Mouse (Mus musculus) MEL (cell line): ENCODE measurements at regions not wholly inside any gene's neighbourhood (a gene's known extent, or its start where the extent isn't known, plus 50 kb on each side); places are given as distances from the start of the nearest gene placed in this dataset.

ENCODE experiments used
- DNase-seq: peaks from one replicate; pipeline ENCODE4 v3.0.0; 2011; ENCODE audit warnings: low read depth, low spot score
- H3K27ac ChIP-seq: 2 replicates; pipeline ENCODE4 v1.5.1; 2012; ENCODE audit warnings: low read depth, mild to moderate bottlenecking, control low read depth, low read length, moderate library complexity; ENCODE audit not compliant: control insufficient read depth
- H3K27me3 ChIP-seq, 2 experiments: fragments of 150-350 bp in 1 of 2; sonication (generic) in 1 of 2; 2 replicates each; pipeline ENCODE4 v1.6.1; 2012; ENCODE audit warnings: low read length in 2 of 2, mild to moderate bottlenecking in 2 of 2, improper control_type of control experiment in 1 of 2, moderate library complexity in 1 of 2; ENCODE audit not compliant: insufficient read depth in 2 of 2, control insufficient read depth in 1 of 2
- H3K36me3 ChIP-seq, 2 experiments: 2 replicates each; pipeline ENCODE4 v1.6.1; 2012 to 2014; ENCODE audit warnings: low read length in 2 of 2, improper control_type of control experiment in 1 of 2, inconsistent platforms in 1 of 2, mild to moderate bottlenecking in 1 of 2; ENCODE audit not compliant: insufficient read depth in 2 of 2, control insufficient read depth in 1 of 2
- H3K4me1 ChIP-seq, 2 experiments: fragments of 150-350 bp in 1 of 2; sonication (generic) in 1 of 2; 2 replicates each; pipeline ENCODE4 v1.6.1; 2012; ENCODE audit warnings: low read length in 2 of 2, improper control_type of control experiment in 1 of 2, mild to moderate bottlenecking in 1 of 2; ENCODE audit not compliant: insufficient read depth in 2 of 2, control insufficient read depth in 1 of 2
- H3K4me3 ChIP-seq, 2 experiments: fragments of 150-350 bp in 1 of 2; sonication (generic) in 1 of 2; 2 replicates each; pipeline ENCODE4 v1.5.1; 2012; ENCODE audit warnings: low read depth in 2 of 2, low read length in 2 of 2, mild to moderate bottlenecking in 2 of 2, moderate library complexity in 2 of 2, control low read depth in 1 of 2, improper control_type of control experiment in 1 of 2; ENCODE audit not compliant: control insufficient read depth in 1 of 2, insufficient read depth in 1 of 2
- H3K79me2 ChIP-seq: 2 replicates; pipeline ENCODE4 v1.6.1; 2012; ENCODE audit warnings: mild to moderate bottlenecking, low read length, moderate library complexity; ENCODE audit not compliant: control insufficient read depth, poor library complexity, insufficient read depth
- H3K9ac ChIP-seq: 2 replicates; pipeline ENCODE4 v1.6.1; 2012; ENCODE audit warnings: low read depth, mild to moderate bottlenecking, control low read depth, low read length, moderate library complexity; ENCODE audit not compliant: control insufficient read depth, poor library complexity, severe bottlenecking
- H3K9me3 ChIP-seq: fragments of 150-350 bp; sonication (generic); replicated peaks from 2 replicates; pipeline ENCODE4 v1.6.1; 2012; ENCODE audit warnings: mild to moderate bottlenecking, low read length, improper control_type of control experiment, moderate library complexity; ENCODE audit not compliant: insufficient read depth
- CHD2 ChIP-seq: IDR thresholded peaks from 2 replicates; pipeline ENCODE4 v1.6.1; 2011; ENCODE audit warnings: low read length, improper control_type of control experiment
- CTCF ChIP-seq, 3 experiments: IDR thresholded peaks in 2 of 3; conservative IDR thresholded peaks in 1 of 3; 2 replicates each; pipeline ENCODE4 v1.5.1; 2011 to 2012; ENCODE audit warnings: low read length in 3 of 3, low read depth in 2 of 3, mild to moderate bottlenecking in 2 of 3, improper control_type of control experiment in 1 of 3, inconsistent platforms in 1 of 3, mixed read lengths in 1 of 3, moderate library complexity in 1 of 3; ENCODE audit not compliant: control insufficient read depth in 1 of 3, insufficient read depth in 1 of 3, poor library complexity in 1 of 3, severe bottlenecking in 1 of 3
- EP300 ChIP-seq, 2 experiments: IDR thresholded peaks; 2 replicates each; pipeline ENCODE4 v1.6.1; 2011; ENCODE audit warnings: improper control_type of control experiment in 2 of 2, low read length in 2 of 2, low read depth in 1 of 2, mild to moderate bottlenecking in 1 of 2
- GABPA ChIP-seq: IDR thresholded peaks from 2 replicates; pipeline ENCODE4 v1.6.1; 2012; ENCODE audit warnings: low read depth, mild to moderate bottlenecking, inconsistent platforms, low read length, improper control_type of control experiment, moderate library complexity
- HCFC1 ChIP-seq: IDR thresholded peaks from 2 replicates; pipeline ENCODE4 v1.6.1; 2012; ENCODE audit warnings: low read depth, mild to moderate bottlenecking, inconsistent platforms, low read length, improper control_type of control experiment, moderate library complexity
- JUND ChIP-seq: IDR thresholded peaks from 2 replicates; pipeline ENCODE4 v1.6.1; 2011; ENCODE audit warnings: low read depth, mild to moderate bottlenecking, improper control_type of control experiment, low read length
- KAT2A ChIP-seq: conservative IDR thresholded peaks from 2 replicates; pipeline ENCODE4 v1.6.1; 2012; ENCODE audit warnings: low read depth, low read length, improper control_type of control experiment, inconsistent platforms
- MAX ChIP-seq: IDR thresholded peaks from 2 replicates; pipeline ENCODE4 v1.6.1; 2011; ENCODE audit warnings: low read length, improper control_type of control experiment
- MAZ ChIP-seq: IDR thresholded peaks from 2 replicates; pipeline ENCODE4 v1.6.1; 2012; ENCODE audit warnings: low read depth, mild to moderate bottlenecking, inconsistent platforms, low read length, improper control_type of control experiment
- MEF2A ChIP-seq: IDR thresholded peaks from 2 replicates; pipeline ENCODE4 v1.6.1; 2014; ENCODE audit warnings: low read depth, mild to moderate bottlenecking, inconsistent platforms, low read length, improper control_type of control experiment; ENCODE audit not compliant: poor library complexity, insufficient replicate concordance, severe bottlenecking; ENCODE audit errors: extremely low read depth
- POLR2A ChIP-seq, 2 experiments: IDR thresholded peaks; 2 replicates each; pipeline ENCODE4 v1.6.1; 2011 to 2012; ENCODE audit warnings: low read length in 2 of 2, mild to moderate bottlenecking in 2 of 2, control low read depth in 1 of 2, improper control_type of control experiment in 1 of 2, low read depth in 1 of 2, moderate library complexity in 1 of 2; ENCODE audit not compliant: control insufficient read depth in 1 of 2, insufficient read depth in 1 of 2, poor library complexity in 1 of 2
- POLR2AphosphoS2 ChIP-seq: IDR thresholded peaks from 2 replicates; pipeline ENCODE4 v1.6.1; 2011; ENCODE audit warnings: low read length, improper control_type of control experiment
- RCOR1 ChIP-seq: IDR thresholded peaks from 2 replicates; pipeline ENCODE4 v1.6.1; 2012; ENCODE audit warnings: low read depth, mild to moderate bottlenecking, inconsistent platforms, low read length, improper control_type of control experiment
- TCF12 ChIP-seq: IDR thresholded peaks from 2 replicates; pipeline ENCODE4 v1.6.1; 2014; ENCODE audit warnings: low read depth, mild to moderate bottlenecking, inconsistent platforms, low read length, improper control_type of control experiment, moderate library complexity
- ZKSCAN1 ChIP-seq: IDR thresholded peaks from 2 replicates; pipeline ENCODE4 v1.6.1; 2012; ENCODE audit warnings: low read depth, mild to moderate bottlenecking, inconsistent platforms, low read length, improper control_type of control experiment, moderate library complexity
- ZNF384 ChIP-seq: IDR thresholded peaks from 2 replicates; pipeline ENCODE4 v1.6.1; 2012; ENCODE audit warnings: low read depth, mild to moderate bottlenecking, inconsistent platforms, low read length, improper control_type of control experiment

- H3K9ac ChIP-seq = no peak overlapping the region
- H3K4me1 ChIP-seq = no peaks in the 10 kb centered on the region
- H3K79me2 ChIP-seq = no peaks in the 10 kb centered on the region
- H3K27ac ChIP-seq = no peak overlapping the region
- H3K27me3 ChIP-seq = peaks cover 7 to 10% of the 10 kb centered on the region in 2 experiments; a peak in 3 of 4 replicates
- H3K9me3 ChIP-seq = no peaks in the 10 kb centered on the region
- H3K4me3 ChIP-seq = no peak overlapping the region
- DNase-seq = no peak
- no peaks in the 10 kb centered on the region for H3K36me3 ChIP-seq
- no peak for TF ChIP-seq POLR2A (IDR thresholded peaks at IDR 0.05; ENCODE audit: control insufficient read depth in 1 of 2, insufficient read depth in 1 of 2, low read depth in 1 of 2, low read length in 2 of 2, poor library complexity in 1 of 2)
- no peak for TF ChIP-seq MAX
- TF ChIP-seq CTCF (IDR thresholded peaks at IDR 0.05 in 2 of 3, conservative IDR thresholded peaks at IDR 0.05 in 1 of 3; ENCODE audit: control insufficient read depth in 1 of 3, insufficient read depth in 1 of 3, low read depth in 2 of 3, low read length in 3 of 3, poor library complexity in 1 of 3, severe bottlenecking in 1 of 3) = no peak
- no peak for TF ChIP-seq EP300 (IDR thresholded peaks at IDR 0.05; ENCODE audit: low read depth in 1 of 2, low read length in 2 of 2)
- no peak for TF ChIP-seq TCF12
- TF ChIP-seq GABPA = no peak
- TF ChIP-seq ZKSCAN1 = no peak
Observed at GRCm38 (mm10) chr11:18715851-18716126, 303.0 kb downstream of the Meis1 start.

- TF ChIP-seq JUND = no peak
- no peak for TF ChIP-seq CTCF (IDR thresholded peaks at IDR 0.05 in 2 of 3, conservative IDR thresholded peaks at IDR 0.05 in 1 of 3; ENCODE audit: control insufficient read depth in 1 of 3, insufficient read depth in 1 of 3, low read depth in 2 of 3, low read length in 3 of 3, poor library complexity in 1 of 3, severe bottlenecking in 1 of 3)
- TF ChIP-seq RCOR1 = no peak
- TF ChIP-seq HCFC1 = no peak
- Histone ChIP-seq H3K27me3 (peaks cover 8 to 9% of the 10 kb centered on the region in 2 experiments; a peak in 3 of 4 replicates), H3K4me1 (no peaks in the 10 kb centered on the region), H3K36me3 (no peaks in the 10 kb centered on the region), H3K4me3 (no peak overlapping the region), H3K79me2 (no peaks in the 10 kb centered on the region), H3K9ac (no peak overlapping the region), H3K9me3 (no peaks in the 10 kb centered on the region), H3K27ac (no peak overlapping the region)
- DNase-seq = no peak
Observed at GRCm38 (mm10) chr11:18715050-18715850, 303.5 kb downstream of the Meis1 start.

- Histone ChIP-seq H3K27ac (no peak overlapping the region), H3K9ac (no peak overlapping the region), H3K9me3 (no peaks in the 10 kb centered on the region), H3K36me3 (no peaks in the 10 kb centered on the region), H3K4me1 (no peaks in the 10 kb centered on the region), H3K4me3 (no peak overlapping the region), H3K27me3 (peaks cover 6 to 8% of the 10 kb centered on the region in 2 experiments; a peak in 3 of 4 replicates), H3K79me2 (no peaks in the 10 kb centered on the region)
- TF ChIP-seq MAZ = no peak
- no peak for TF ChIP-seq POLR2A (IDR thresholded peaks at IDR 0.05; ENCODE audit: control insufficient read depth in 1 of 2, insufficient read depth in 1 of 2, low read depth in 1 of 2, low read length in 2 of 2, poor library complexity in 1 of 2)
- TF ChIP-seq CHD2 = no peak
- no peak for TF ChIP-seq ZNF384
- TF ChIP-seq POLR2AphosphoS2 = no peak
- TF ChIP-seq TCF12 = no peak
- no peak for TF ChIP-seq MEF2A
- no peak for TF ChIP-seq KAT2A
- no peak for TF ChIP-seq CTCF (IDR thresholded peaks at IDR 0.05 in 2 of 3, conservative IDR thresholded peaks at IDR 0.05 in 1 of 3; ENCODE audit: control insufficient read depth in 1 of 3, insufficient read depth in 1 of 3, low read depth in 2 of 3, low read length in 3 of 3, poor library complexity in 1 of 3, severe bottlenecking in 1 of 3)
- DNase-seq = no peak
Observed at GRCm38 (mm10) chr11:18714400-18714799, 304.4 kb downstream of the Meis1 start.
